Mouse (Mus musculus) embryonic stem cell, embryonic (primary cell): Measurements from ENCODE around the gene Mrm1.

Source experiments
- CTCF ChIA-PET, 4 experiments: fragments of 300-600 bp in 2 of 4; fragments of 350-600 bp in 2 of 4; sonication (Branson Sonifier 250); formaldehyde crosslinking; loops; one replicate each; lab custom pipeline; 2022; ENCODE audit warnings: inconsistent platforms in 2 of 4; lab: Charles Lee
- POLR2A ChIA-PET, 4 experiments: fragments of 300-600 bp in 2 of 4; fragments of 350-600 bp in 2 of 4; sonication (Branson Sonifier 250); formaldehyde crosslinking; loops; one replicate each; lab custom pipeline; 2022; ENCODE audit warnings: antibody characterized with exemption in 4 of 4, inconsistent platforms in 1 of 4; lab: Charles Lee

The Mrm1 gene

GRCm38 (mm10) chr11:84823484-84823897 is 4.2 kb upstream of the Mrm1 start:
- ChIA-PET CTCF (interaction anchor here in 3 of 4 experiments (0.6 to 1.5 kb wide), 5 partner anchors 19 to 95 kb away, joined by 3 to 4 read pairs (median 3); no protein-coding TSS in a partner anchor), POLR2A (interaction anchor here in 2 of 4 experiments (1.1 to 2.0 kb wide), 3 partner anchors 9 to 24 kb away, joined by 3 to 7 read pairs (median 4); no protein-coding TSS in a partner anchor)

DNA sequence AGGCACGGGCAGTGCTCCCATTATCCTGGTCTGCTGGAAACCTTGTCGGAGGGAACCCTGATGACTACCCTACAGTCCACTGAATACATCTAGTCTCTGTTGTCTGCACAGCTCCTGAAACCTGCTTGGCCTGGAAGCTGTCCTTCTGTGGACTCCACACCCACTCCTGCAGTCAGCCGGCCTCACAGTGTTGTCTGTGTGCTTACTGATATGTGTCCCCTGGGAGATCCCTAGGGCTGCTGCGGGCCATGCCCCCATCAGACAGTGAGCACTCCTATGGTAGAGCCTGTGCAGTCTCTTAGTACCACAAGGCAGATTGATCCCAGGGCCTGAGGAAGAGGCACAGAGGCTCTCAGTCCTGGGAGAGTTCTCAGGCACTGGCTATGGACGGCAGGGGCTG is 3.2 kb upstream of the Mrm1 start:
- ChIA-PET POLR2A (interaction anchor here in 2 of 4 experiments (1.1 to 2.0 kb wide), 3 partner anchors 10 to 25 kb away, joined by 3 to 7 read pairs (median 4); no protein-coding TSS in a partner anchor), CTCF (no interaction called here)

DNA sequence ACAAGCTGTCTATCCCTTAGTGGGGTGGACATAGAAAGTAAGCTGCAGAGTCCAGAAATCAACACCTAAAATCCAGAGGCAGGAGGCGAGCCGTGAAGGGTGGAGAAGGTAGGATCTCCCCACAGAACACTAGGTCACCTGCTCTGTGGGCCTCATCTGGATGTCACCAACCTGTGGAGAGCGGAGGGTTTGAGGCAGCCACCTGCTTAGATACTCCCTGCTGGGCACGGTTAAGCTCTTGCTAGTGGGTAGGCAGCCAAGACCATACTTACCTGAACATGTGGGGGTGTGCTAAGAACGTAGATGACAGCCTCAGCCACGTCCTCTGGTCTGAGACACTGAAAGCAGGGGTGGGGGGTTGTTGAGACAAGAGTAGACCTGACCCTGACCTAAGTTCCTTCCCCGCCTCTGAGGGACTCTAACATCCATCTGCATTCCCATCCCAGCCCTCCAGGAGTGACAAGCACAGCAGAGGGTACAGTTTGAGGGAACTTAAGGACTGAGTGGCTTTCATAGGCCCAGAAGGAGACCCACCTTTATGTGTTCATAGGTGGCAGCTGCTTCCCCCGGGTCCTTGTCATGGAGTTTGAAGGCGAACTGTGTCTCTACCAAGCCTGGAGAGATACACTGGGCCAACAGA is 1.9 kb upstream of the Mrm1 start:
- POLR2A ChIA-PET, result interaction anchor here in 2 of 4 experiments (1.0 to 2.5 kb wide), 3 partner anchors 8 to 64 kb away, joined by 3 to 7 read pairs (median 4); partner anchors contain the start of gene Dhrs11 (in 1 of the 2)
- CTCF ChIA-PET, result interaction anchor here in 1 of 4 experiments (0.5 kb wide), 1 partner anchor 367 kb away, joined by 3 read pairs; no protein-coding TSS in a partner anchor

- ChIA-PET CTCF (interaction anchor here (0.5 to 2.9 kb wide), 71 partner anchors 8 to 1834 kb away, joined by 3 to 44 read pairs (median 4); partner anchors contain the start of genes Myo19 (in 3 of the 4), Pigw (in 3 of the 4), Aatf (in 2 of the 4) and Dhrs11 (in 2 of the 4)), POLR2A (interaction anchor here (0.5 to 3.6 kb wide), 81 partner anchors 9 to 1439 kb away, joined by 3 to 54 read pairs (median 5); partner anchors contain the start of genes Ggnbp2 (in 4 of the 4), Aatf (in 3 of the 4), Dhrs11 (in 3 of the 4) and Myo19 (in 3 of the 4))
Observed at GRCm38 (mm10) chr11:84818085-84818960, 992 bp downstream of the Mrm1 start.

DNA sequence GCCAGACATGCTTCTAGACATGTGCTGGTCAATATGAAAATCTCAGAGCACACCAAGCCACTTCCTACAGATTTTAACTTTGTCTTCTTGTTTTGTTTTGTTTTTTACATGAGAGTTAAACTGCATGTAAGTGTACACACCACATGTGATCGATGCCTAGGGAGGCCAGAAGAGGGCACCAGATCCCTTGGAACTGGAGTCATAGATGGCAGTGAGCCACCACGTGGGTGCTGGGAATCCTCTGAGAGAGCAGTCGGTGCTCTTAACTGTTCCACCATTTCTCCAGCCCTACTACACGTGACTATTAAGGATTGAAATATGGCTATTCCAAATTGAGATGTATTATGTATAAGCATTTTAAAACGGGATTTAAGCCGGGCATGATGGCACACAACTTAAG is 2.0 kb downstream of the Mrm1 start:
- ChIA-PET CTCF (interaction anchor here (0.6 to 2.9 kb wide), 27 partner anchors 8 to 1641 kb away, joined by 3 to 44 read pairs (median 4); partner anchors contain the start of genes Myo19 (in 2 of the 4), Pigw (in 2 of the 4), 1700125H20Rik (in 1 of the 4) and Dhrs11 (in 1 of the 4)), POLR2A (interaction anchor here in 3 of 4 experiments (0.7 to 3.6 kb wide), 26 partner anchors 9 to 639 kb away, joined by 3 to 54 read pairs (median 10); partner anchors contain the start of genes Dhrs11 (in 3 of the 3), Ggnbp2 (in 3 of the 3), Myo19 (in 3 of the 3) and Pigw (in 3 of the 3))

GRCm38 (mm10) chr11:84813724-84814510 is 5.4 kb downstream of the Mrm1 start:
- ChIA-PET CTCF (interaction anchor here (0.5 to 1.5 kb wide), 25 partner anchors 9 to 546 kb away, joined by 3 to 9 read pairs (median 4); partner anchors contain the start of genes Pigw (in 2 of the 4), Dhrs11 (in 1 of the 4) and Znhit3 (in 1 of the 4)), POLR2A (interaction anchor here in 2 of 4 experiments (0.6 to 1.1 kb wide), 4 partner anchors 9 to 421 kb away, joined by 3 to 7 read pairs (median 4); partner anchors contain the start of genes Appbp2 (in 1 of the 2) and Dhrs11 (in 1 of the 2))

DNA sequence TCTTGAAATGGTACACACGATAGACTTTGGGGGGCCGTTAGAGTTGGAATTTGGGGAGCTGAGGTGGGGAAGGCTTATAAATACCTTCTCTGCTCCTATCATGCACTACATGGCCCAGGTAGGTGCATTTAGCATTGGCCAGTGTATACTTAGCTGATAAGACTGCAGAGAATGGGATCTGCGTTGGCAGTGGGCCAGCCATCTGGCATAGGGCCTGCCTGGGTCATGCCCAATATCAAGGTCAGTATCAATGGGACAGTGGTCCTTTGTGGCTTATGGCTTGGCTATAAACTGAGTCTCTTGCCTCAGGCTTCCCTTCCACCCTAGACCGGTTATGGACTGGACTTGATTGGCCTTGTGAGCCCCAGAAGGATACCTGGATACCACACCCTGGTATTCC is 14.9 kb downstream of the Mrm1 start:
- CTCF ChIA-PET, result interaction anchor here in 3 of 4 experiments (0.6 to 1.4 kb wide), 6 partner anchors 10 to 378 kb away, joined by 3 to 6 read pairs (median 3); partner anchors contain the start of gene Mrm1 (in 1 of the 3)

GRCm38 (mm10) chr11:84797627-84798353 is 21.5 kb downstream of the Mrm1 start:
- POLR2A ChIA-PET, result interaction anchor here (0.5 to 1.4 kb wide), 7 partner anchors 10 to 434 kb away, joined by 3 to 5 read pairs (median 3); partner anchors contain the start of genes Myo19 (in 1 of the 4) and Pigw (in 1 of the 4)
- CTCF ChIA-PET, result interaction anchor here (0.6 to 4.0 kb wide), 44 partner anchors 9 to 595 kb away, joined by 3 to 25 read pairs (median 3); partner anchors contain the start of genes Mrm1 (in 2 of the 4) and Aatf (in 1 of the 4)

More for the DNA sequence above, 14.9 kb downstream of the Mrm1 start:
- POLR2A ChIA-PET, result interaction anchor here in 2 of 4 experiments (0.7 to 0.9 kb wide), 3 partner anchors 10 to 485 kb away, joined by 3 read pairs; no protein-coding TSS in a partner anchor

DNA sequence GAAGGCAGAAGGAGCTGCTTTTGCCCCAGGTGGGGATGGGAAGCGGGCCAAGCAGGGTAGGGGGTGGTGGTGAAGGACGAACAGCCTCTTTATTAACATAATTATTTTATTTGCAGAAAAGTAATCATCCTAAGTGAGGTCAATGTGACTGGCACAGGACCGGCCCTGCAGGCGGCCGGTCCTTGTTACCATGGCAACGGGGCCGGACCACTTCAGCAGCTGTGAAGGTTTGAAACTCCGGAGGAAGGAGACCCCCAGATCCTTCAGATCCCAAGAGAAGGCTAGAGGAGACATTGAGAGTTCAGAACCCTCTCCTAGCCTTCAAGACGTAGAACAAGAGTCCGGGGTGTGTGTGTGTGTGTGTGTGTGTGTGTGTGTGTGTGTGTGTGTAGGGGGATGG is 22.3 kb downstream of the Mrm1 start:
- POLR2A ChIA-PET, result interaction anchor here (0.6 to 1.4 kb wide), 6 partner anchors 11 to 433 kb away, joined by 3 read pairs; partner anchors contain the start of genes Myo19 (in 1 of the 4) and Pigw (in 1 of the 4)
- CTCF ChIA-PET, result interaction anchor here (0.6 to 2.2 kb wide), 14 partner anchors 8 to 529 kb away, joined by 3 to 10 read pairs (median 4); partner anchors contain the start of gene Aatf (in 1 of the 4)

- ChIA-PET CTCF (interaction anchor here (0.5 to 2.5 kb wide), 47 partner anchors 10 to 1564 kb away, joined by 3 to 19 read pairs (median 4); no protein-coding TSS in a partner anchor), POLR2A (interaction anchor here in 2 of 4 experiments (0.6 to 2.2 kb wide), 4 partner anchors 10 to 281 kb away, joined by 3 to 9 read pairs (median 4); partner anchors contain the start of gene Aatf (in 1 of the 2))
Observed at GRCm38 (mm10) chr11:84794496-84795113, 24.7 kb downstream of the Mrm1 start.

DNA sequence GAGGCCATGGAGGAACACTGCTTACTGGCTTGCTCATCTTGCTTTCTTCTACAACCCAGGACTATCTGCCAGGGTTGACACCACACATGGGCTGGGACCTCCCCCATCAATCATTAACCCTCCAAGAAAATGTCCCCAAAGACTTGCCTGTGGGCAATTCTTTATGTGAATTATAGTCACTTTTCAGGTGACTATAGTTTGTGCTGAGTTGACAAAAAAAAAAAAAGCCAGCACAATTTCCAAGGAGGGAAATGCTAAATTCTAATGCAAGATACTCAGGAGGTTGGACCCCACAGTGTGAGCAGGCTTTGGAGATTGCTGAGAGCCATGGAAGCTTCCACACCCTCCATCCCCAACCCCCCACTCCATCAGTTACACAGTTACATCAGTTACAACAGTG is 25.8 kb downstream of the Mrm1 start:
- ChIA-PET CTCF (interaction anchor here in 2 of 4 experiments (1.4 to 2.5 kb wide), 5 partner anchors 25 to 369 kb away, joined by 6 to 19 read pairs (median 13); no protein-coding TSS in a partner anchor), POLR2A (interaction anchor here in 1 of 4 experiments (1.5 to 2.2 kb wide), 2 partner anchors 25 to 280 kb away, joined by 5 to 9 read pairs; partner anchors contain the start of gene Aatf)

GRCm38 (mm10) chr11:84790383-84790782 is 28.9 kb downstream of the Mrm1 start:
- POLR2A ChIA-PET, result interaction anchor here in 1 of 4 experiments (0.7 kb wide), 1 partner anchor 1519 kb away, joined by 3 read pairs; no protein-coding TSS in a partner anchor
- CTCF ChIA-PET, result interaction anchor here in 1 of 4 experiments (0.7 to 1.5 kb wide), 2 partner anchors 277 to 706 kb away, joined by 3 read pairs; partner anchors contain the start of gene Aatf

- POLR2A ChIA-PET, result interaction anchor here in 2 of 4 experiments (0.7 to 1.6 kb wide), 4 partner anchors 16 to 266 kb away, joined by 3 read pairs; partner anchors contain the start of gene Lhx1 (in 1 of the 2)
- CTCF ChIA-PET, result interaction anchor here in 2 of 4 experiments (0.9 to 1.4 kb wide), 5 partner anchors 14 to 512 kb away, joined by 3 to 6 read pairs (median 3); no protein-coding TSS in a partner anchor
Observed at GRCm38 (mm10) chr11:84780143-84780870, 39.0 kb downstream of the Mrm1 start.

- ChIA-PET CTCF (interaction anchor here in 2 of 4 experiments (0.6 to 1.1 kb wide), 2 partner anchors 23 to 54 kb away, joined by 3 read pairs; no protein-coding TSS in a partner anchor), POLR2A (no interaction called here)
Observed at GRCm38 (mm10) chr11:84775560-84775959, 43.8 kb downstream of the Mrm1 start.
